Mouse (Mus musculus) ES-CJ7 (cell line): Measurements from ENCODE around the gene Mrpl17.
"Not testable (repeated sequence)": the region's sequence is repeated elsewhere in the genome, so short reads cannot be mapped to it uniquely, and the experiment has no call there.

Experiments used
- DNase-seq: peaks from one replicate; pipeline ENCODE4 v3.0.0; 2011; ENCODE audit warnings: low read depth, low spot score

Mrpl17 gene

GRCm38 (mm10) chr7:105810877-105811489 lies at the start of gene Mrpl17:
TSS of gene Mrpl17 (minus strand) at chr7:105811099.
- DNase-seq, result peak; percentile 99

- not testable (repeated sequence) for DNase-seq
These were observed 45.0 kb upstream of the Mrpl17 start for GRCm38 (mm10) chr7:105855718-105856560.

GRCm38 (mm10) chr7:105824281-105824680 lies 13.4 kb upstream of the Mrpl17 start:
- DNase-seq, result no peak

GRCm38 (mm10) chr7:105818483-105818882 lies 7.6 kb upstream of the Mrpl17 start:
- DNase-seq, result peak; percentile 38

- DNase-seq, result peak; percentile 24
These were observed 5.8 kb upstream of the Mrpl17 start for GRCm38 (mm10) chr7:105816736-105817135.

- DNase-seq, result no peak
These were observed 2.4 kb upstream of the Mrpl17 start for GRCm38 (mm10) chr7:105813326-105813725.

- no peak for DNase-seq
These were observed 1.7 kb upstream of the Mrpl17 start for GRCm38 (mm10) chr7:105812566-105812965.

GRCm38 (mm10) chr7:105811516-105811915 lies 617 bp upstream of the Mrpl17 start:
- no peak for DNase-seq

- DNase-seq, result peak; percentile 25
These were observed 521 bp downstream of the Mrpl17 start for GRCm38 (mm10) chr7:105810280-105810876.

- peak; percentile 61 for DNase-seq
These were observed 1.1 kb downstream of the Mrpl17 start for GRCm38 (mm10) chr7:105809836-105810235.

GRCm38 (mm10) chr7:105808385-105808784 lies 2.5 kb downstream of the Mrpl17 start:
- no peak for DNase-seq

GRCm38 (mm10) chr7:105806716-105807115 lies 4.2 kb downstream of the Mrpl17 start:
- no peak for DNase-seq

GRCm38 (mm10) chr7:105806125-105806524 lies 4.8 kb downstream of the Mrpl17 start:
- no peak for DNase-seq

- DNase-seq, result no peak
These were observed 7.5 kb downstream of the Mrpl17 start for GRCm38 (mm10) chr7:105803428-105803827.

- DNase-seq, result no peak
These were observed 8.1 kb downstream of the Mrpl17 start for GRCm38 (mm10) chr7:105802771-105803170.

- DNase-seq, result no peak
These were observed 8.6 kb downstream of the Mrpl17 start for GRCm38 (mm10) chr7:105802312-105802711.

GRCm38 (mm10) chr7:105796972-105797371 lies 13.9 kb downstream of the Mrpl17 start:
- no peak for DNase-seq

GRCm38 (mm10) chr7:105795759-105796366 lies 15.0 kb downstream of the Mrpl17 start:
- DNase-seq, result no peak

- DNase-seq, result no peak
These were observed 17.2 kb downstream of the Mrpl17 start for GRCm38 (mm10) chr7:105793701-105794100.

GRCm38 (mm10) chr7:105791147-105791546 lies 19.8 kb downstream of the Mrpl17 start:
- no peak for DNase-seq

- no peak for DNase-seq
These were observed 23.4 kb downstream of the Mrpl17 start, which contains the start of gene Dchs1 for GRCm38 (mm10) chr7:105787285-105788140. TSS of gene Dchs1 (minus strand) at chr7:105787654.
